Mouse (Mus musculus) c-Kit-negative CD71-positive TER-119-positive erythroid progenitor cells, embryonic 14.5 days (primary cell): ENCODE data around the gene Naip5.
"Not testable (repeated sequence)": the region's sequence is repeated elsewhere in the genome, so short reads cannot be mapped to it uniquely, and the experiment has no call there.

Source experiments
- DNase-seq: peaks from one replicate; pipeline ENCODE4 v3.0.0-alpha.2; 2013; ENCODE audit warnings: low read depth, low spot score

The Naip5 gene

DNA sequence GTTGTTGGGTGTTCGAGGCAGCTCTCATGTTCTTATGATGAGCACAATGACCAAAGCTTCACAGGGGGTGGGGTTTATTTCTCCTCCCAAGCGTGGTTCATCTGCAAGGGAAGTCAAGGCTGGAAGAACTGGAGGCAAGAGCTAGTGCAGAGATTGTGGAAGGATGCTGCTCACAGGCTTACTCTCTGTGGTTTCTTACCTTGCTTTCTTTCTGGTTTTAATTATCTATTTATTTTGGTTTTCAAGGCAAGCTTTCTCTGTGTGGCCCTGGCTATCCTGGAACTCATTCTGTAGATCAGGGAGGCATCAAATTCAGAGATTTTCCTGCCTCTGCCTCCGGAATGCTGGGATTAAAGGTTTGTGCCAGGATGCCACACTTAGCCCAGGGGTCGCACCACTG is at the start of gene Naip5:
Naip5 (minus strand) TSS at position 101 of the 400 bp plus-strand sequence.
- DNase-seq: not testable (repeated sequence)

DNA sequence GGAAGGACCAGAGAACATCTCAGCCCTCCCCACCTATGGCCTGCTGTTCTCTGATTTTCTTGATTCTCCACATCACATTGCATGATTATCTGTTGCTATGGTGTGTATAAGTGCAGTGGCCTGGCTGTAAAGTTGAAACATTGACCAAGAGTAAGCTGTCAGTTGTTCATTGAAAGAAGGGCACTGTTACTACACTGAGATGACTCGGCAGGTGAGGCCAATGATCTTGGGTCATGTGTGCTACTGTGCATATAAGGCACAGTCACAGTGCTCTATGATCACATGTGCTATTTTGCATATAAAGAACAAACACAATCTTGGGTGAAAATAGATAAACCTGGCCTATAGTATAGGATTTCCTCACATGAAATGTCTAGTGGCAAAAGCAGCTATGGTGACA is 38.5 kb upstream of the Naip5 start:
- no peak for DNase-seq

DNA sequence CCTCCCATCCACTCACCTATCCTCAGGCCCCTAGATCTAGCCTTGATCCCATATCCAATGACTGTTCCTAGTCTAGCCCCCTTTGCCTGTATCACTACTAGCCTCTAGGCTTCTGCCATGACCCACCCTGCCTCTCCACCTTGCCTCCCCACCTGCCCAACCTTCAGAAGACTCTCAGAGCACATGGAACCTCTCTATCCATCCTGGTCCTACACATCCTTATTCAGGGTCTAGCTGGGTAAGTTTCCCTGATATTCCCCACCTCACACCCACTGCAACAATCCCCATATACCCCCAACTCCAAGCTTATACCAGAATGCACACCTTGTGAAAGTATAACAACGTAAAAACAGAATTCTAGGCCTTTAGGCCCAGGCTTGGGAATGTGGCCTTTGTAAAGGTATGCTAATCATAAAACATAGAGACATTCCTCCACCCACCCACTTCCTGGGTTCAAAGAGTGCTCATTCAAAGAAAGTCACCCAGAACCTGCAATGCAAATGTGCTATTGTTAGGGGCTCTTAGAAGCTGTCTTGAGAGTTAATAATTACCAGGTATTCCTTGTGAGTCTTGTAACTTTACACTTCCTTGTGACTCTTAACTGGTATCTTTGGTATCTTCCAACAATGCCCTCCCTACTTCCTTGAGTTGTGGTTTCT is 25.5 kb upstream of the Naip5 start:
- not testable (repeated sequence) for DNase-seq

DNA sequence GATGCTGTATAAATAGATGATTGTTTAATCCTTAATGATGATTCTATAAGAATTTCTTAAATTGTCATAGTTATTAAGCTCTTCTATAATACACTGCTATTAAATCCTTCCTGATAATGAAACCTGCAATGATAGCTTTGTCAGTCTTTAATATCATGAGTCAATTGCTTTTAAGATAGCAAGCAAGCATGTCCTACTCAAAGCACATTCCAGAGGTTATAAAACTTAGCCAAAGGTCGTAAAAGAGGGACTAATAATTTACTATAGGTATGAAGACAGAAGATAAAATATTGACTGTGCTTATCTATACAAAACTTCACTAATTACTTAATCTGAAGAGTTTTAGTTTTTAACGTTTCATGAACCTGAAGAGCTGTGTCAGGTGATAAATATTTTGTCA is 10.9 kb upstream of the Naip5 start:
- DNase-seq: not testable (repeated sequence)

DNA sequence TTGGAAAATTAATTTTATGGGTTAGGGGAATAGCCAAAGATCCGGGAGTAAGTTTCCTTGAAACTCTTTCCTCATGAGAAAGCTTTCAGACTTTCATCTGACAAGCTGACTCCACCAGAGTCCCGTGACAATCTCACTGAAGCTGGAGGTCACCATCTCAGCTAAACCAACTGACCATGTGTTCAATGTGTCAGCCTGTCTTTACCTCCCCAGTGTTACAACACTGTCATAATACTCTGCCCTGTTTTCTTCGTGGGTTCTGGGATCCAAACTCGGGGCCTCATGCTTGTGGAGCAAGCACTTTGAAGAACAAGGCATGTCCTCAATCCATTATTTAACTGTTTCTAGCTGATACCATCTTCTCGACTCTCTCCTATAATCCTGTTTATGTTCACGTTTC is 9.8 kb upstream of the Naip5 start:
- DNase-seq: not testable (repeated sequence)

DNA sequence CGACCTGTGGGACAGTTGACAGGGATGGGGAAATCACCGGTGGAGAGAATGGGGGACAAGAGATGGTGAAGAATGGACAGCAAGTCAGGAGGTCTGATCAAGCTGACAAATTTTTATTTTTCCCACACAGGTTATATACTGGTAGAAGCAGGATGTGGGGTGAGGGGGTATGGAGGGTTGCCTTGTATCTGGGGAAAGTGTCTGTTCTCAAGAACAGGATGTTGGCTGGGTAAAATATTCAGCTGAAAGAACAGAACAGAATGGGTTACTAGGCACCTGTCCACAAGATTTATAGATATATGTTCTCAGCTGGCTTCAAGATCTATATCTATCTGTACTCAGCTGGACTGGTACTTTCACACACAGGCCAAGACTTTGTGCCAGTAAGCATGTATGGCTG is 5.8 kb upstream of the Naip5 start:
- not testable (repeated sequence) for DNase-seq

DNA sequence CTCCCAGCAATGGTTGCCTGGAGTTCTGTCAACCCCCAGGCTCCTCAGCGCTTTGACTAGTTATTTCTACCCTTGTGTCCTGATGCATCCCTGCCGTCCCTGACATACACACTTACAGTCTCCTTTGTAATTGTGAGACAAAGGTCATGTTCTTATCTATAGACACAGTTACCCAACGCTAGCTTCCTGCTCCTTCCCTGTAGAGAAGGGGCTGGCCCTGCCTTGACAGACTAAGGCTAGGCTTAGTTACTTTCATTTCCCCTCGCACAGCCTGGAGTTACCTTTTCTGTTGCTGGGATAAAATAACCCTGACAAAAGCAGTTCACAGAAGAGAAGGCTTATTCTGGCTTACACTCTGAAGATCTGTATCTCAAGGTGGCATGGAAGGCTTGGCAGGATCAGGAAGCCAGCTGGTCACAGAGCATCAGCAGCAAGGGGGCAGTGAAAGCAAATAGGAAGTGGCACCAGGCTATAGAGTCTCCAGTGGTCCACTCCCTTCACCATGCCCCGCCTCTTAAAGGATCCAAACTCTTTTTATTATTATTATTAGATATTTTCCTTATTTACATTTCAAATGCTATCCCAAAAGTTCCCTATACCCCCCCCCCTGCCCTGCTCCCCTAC is 885 bp upstream of the Naip5 start:
- not testable (repeated sequence) for DNase-seq

DNA sequence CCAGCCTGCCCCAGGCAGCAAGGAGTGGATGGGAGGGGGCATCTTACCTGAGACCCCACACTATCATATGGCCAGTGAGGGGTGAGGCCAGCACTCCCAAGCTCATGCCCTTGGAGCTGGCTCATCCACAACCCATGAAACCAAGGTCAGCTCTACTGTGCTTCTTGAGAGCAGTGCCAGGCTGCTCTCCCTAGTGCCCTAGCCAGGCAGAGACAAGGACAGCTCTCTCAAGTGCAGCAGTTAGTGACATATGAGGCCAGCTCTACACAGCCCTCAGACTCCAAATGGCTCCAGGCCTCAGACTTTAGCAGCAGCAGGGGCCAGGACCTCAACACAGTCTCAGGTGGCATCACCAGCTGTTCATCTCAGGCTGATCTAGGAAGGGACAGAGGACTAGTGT is 2.4 kb downstream of the Naip5 start:
- DNase-seq: no peak

DNA sequence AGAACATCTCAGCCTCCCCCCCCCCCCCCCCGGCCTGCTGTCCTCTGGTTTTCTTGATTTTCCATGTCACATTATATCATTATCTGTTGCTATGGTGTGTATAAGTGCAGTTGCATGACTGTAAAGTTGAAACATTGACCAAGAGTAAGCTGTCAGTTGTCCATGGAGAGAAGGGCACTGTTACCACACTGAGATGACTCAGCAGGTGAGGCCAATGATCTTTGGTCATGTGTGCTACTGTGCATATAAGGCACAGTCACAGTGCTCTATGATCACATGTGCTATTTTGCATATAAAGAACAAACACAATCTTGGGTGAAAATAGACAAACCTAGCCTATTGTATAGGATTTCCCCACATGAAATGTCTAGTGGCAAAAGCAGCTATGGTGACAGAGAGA is 32.4 kb downstream of the Naip5 start:
- DNase-seq: not testable (repeated sequence)

DNA sequence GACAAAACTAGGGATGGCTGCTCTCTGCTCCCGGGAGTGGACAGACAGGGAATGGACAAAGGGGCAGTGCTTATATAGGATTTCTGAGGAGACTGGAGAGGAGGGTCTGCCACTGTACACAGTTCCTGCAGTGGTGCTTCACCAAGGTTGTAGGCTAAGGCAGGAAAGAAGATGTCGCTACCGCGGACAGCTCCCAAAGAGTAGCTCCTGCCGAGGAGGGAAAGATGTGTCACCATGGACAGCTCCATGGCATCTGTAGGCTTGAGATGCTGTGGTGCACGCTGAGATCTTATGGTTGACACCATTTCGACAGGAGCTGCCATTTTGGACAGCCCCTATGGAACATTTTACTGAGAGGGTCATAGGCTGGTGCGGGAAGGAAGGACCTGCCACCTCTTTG is 35.6 kb downstream of the Naip5 start:
- DNase-seq: no peak

DNA sequence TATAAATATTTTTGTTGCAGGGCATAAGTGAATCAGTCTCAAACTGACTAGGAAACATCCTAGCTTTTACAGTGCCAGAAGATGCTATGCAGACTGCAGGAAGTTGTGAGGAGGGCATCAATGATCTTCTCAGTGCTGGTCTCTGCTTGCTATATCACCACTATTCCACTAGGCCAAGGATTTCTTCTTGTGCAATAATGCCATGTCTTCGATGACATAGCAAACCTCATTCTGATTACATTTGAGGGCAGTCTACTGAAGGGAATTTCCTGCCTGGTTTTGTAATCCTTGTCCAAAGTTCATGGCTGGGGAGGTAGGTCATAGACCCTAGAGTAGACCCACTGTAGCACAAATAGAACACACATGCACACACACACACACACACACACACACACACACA is 42.8 kb downstream of the Naip5 start:
- no peak for DNase-seq

DNA sequence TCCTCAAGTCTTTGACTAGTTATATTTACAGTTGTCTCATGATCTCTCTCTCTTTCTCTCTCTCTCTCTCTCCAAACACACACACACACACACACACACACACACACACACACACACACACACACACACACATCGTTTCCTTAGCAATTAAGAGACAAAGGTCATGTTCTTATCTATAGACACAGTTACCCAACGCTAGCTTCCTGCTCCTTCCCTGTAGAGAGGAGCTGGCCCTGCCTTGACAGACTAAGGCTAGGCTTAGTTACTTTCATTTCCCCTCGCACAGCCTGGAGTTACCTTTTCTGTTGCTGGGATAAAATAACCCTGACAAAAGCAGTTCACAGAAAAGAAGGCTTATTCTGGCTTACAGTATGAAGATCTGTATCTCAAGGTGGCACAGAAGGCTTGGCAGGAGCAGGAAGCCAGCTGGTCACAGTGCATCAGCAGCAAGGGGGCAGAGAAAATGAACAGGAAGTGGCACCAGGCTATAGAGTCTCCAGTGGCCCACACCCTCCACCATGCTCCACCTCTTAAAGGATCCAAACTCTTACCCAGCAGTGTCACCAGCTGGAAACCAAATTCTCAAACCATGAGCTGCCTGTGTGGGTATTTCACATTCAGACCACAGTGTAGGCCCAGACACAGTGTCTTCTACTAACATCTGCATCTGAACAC is 44.3 kb downstream of the Naip5 start, which contains the start of gene Naip2:
Naip2 (minus strand) TSS at position 434 of the 675 bp plus-strand sequence.
- not testable (repeated sequence) for DNase-seq

DNA sequence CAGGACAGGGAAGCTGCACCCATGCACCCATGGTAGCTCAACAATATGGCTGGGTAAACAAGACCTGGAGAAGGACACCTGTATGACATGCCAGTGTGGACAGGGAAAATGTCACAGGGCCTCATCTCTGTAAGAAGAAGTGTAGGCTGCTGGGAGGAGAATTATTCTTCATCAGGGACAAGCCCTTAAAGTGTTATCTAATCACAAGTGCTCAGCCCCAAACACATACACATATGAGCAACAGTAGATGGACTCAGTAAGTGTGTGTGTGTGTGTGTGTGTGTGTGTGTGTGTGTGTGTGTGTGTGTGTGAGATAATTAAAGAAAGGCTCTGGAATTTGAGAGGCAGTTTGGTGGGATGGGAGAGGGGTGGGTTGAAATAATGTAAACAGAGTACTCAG is 45.3 kb downstream of the Naip5 start:
- no peak for DNase-seq

DNA sequence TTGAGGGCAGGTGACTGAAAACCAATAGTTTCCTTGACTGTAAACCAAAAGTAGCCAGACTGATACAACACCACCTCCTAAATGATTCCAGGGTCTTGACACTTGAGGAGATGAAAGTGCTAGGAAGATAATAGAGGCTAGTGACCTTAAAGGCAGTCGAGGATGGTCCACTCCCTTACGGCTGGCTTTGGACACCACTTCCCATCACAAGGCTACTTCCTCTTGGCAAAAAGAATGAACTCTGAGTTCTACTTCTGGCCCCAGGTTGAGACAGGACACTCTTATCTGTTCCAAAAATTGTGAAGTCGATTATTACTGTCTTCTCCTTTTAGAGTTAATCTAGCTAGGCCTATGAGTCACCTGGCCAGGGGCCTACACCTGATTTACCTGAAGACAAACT is 50.7 kb downstream of the Naip5 start:
- DNase-seq: no peak

DNA sequence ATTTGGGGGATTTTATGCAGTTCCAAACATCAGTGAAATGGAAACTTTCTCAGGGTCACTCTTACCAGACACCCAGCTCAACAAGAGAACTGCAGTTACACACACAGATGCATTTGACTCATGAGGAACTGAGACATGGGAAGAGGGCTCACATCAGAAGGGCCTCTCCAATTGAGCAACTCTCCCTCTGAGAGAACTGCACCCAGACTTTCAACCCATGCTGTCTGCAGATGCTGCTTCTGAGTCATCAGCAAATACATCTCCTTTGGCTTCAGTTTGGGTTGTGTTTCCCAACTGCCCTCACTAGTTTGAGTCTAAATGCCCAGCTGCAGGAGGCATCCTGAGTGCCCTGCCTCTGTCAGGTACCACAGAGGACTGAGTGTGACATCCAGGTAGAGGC is 63.0 kb downstream of the Naip5 start:
- not testable (repeated sequence) for DNase-seq

DNA sequence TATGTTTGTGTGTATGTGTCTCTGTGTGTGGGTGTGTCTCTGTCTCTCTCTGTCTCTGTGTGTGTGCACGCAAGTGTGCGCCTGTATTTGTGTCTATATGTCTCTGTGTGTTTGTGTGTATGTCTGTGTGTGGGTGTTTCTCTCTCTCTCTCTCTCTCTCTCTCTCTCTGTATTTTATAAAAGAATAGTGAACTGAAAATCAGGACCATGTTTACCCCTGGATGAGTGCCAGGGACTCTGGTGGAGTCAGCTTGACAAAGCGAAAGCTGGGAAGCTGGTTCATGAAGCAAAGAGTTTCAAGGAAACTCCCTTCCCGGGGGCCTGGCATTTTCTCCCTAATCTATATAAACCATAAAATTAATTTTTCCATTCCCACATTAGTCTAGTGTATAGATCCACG is 71.8 kb downstream of the Naip5 start:
- not testable (repeated sequence) for DNase-seq

DNA sequence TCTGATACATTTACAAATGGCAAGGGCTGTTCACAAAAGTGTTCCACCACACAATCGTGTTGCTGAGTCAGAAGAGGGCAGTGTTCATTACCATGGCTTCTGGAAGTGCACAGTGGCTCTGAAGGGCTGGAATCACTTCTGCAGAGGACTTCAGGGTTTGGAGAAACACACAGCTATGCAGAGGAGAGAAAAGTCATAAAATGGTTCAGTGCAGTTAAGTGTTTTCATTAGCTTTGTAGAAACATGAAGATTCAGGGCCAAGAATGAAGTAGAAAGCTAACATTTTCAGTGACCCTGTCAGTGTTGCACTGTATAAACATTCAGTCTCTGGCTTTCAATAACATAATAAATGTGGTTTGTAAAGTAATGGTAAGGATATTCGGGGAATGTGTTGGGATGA is 79.7 kb downstream of the Naip5 start:
- not testable (repeated sequence) for DNase-seq

DNA sequence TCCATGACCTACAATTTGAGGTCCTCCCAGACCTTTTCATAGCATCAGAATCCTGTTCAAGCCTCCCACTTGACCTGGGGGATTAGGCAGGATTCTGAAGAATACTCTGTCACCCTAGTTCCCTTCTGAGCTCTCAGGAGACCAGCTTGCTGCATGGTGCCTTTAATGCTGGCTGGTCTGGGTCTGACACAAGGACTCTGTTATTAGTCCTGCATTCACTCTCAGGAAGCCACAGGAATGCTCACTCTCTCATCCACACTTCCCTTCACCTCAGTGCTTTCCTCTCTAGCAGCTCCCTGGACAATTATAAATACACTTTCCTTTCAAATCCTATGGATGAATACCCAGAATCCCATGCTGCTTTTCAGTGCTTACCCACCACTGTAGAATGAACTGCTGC is 83.7 kb downstream of the Naip5 start:
- DNase-seq: not testable (repeated sequence)
